Mouse (Mus musculus): Measurements from ENCODE around the gene Adipor2. TPM values are rescaled to one million over a fixed set of nuclear protein-coding genes. Genes with fewer than 3 reads are reported as not detected.
A peak's percentile ranks its signal among the peaks of the same experiment; 100 is the strongest.

Adipor2 gene
- polyA plus RNA-seq, 1 experiment from 2014 or later: 22.6 TPM

- no peak overlapping the region for H3K9ac ChIP-seq (ENCODE audit: low read depth, low read length)
- H3K9me3 ChIP-seq (replicated peaks; ENCODE audit: control insufficient read depth, low read length): no peaks in the 10 kb centered on the region
- peaks cover 3% of the 10 kb centered on the region; the same call in 1 of the 2 replicates for H3K4me1 ChIP-seq (ENCODE audit: control insufficient read depth, insufficient read depth, low read length)
- H3K4me3 ChIP-seq (ENCODE audit: low read depth, low read length): no peak overlapping the region
- H3K27ac ChIP-seq (ENCODE audit: low read depth, low read length): no peak overlapping the region
- 40% methylated on average over 11 of the region's 11 CpGs for WGBS (ENCODE audit: insufficient replicate concordance)
- ATAC-seq (replicated peaks; ENCODE audit: insufficient number of reproducible peaks, low FRiP score, low TSS enrichment): no peak
- no peaks in the 10 kb centered on the region for H3K27me3 ChIP-seq (ENCODE audit: control insufficient read depth, insufficient read depth, low read length)
- no peaks in the 10 kb centered on the region for H3K36me3 ChIP-seq (ENCODE audit: control insufficient read depth, insufficient read depth, low read length)
- no peak overlapping the region for H3K4me2 ChIP-seq
These were observed 79.2 kb downstream of the Adipor2 start for GRCm38 (mm10) chr6:119338121-119338912.

GRCm38 (mm10) chr6:119337287-119337686 is 80.2 kb downstream of the Adipor2 start:
- Histone ChIP-seq H3K9ac (ENCODE audit: low read depth, low read length) (no peak overlapping the region), H3K4me1 (ENCODE audit: control insufficient read depth, insufficient read depth, low read length) (peaks cover 3% of the 10 kb centered on the region; the same call in 1 of the 2 replicates), H3K36me3 (ENCODE audit: control insufficient read depth, insufficient read depth, low read length) (no peaks in the 10 kb centered on the region), H3K4me3 (ENCODE audit: low read depth, low read length) (no peak overlapping the region), H3K27me3 (ENCODE audit: control insufficient read depth, insufficient read depth, low read length) (peaks cover under 1% of the 10 kb centered on the region), H3K4me2 (no peak overlapping the region), H3K27ac (ENCODE audit: low read depth, low read length) (no peak overlapping the region), H3K9me3 (replicated peaks; ENCODE audit: control insufficient read depth, low read length) (no peaks in the 10 kb centered on the region)
- 73% methylated on average over 3 of the region's 3 CpGs for WGBS (ENCODE audit: insufficient replicate concordance)
- no peak for ATAC-seq (replicated peaks; ENCODE audit: insufficient number of reproducible peaks, low FRiP score, low TSS enrichment)

GRCm38 (mm10) chr6:119336124-119336523 is 81.4 kb downstream of the Adipor2 start:
- no peak for ATAC-seq (replicated peaks; ENCODE audit: insufficient number of reproducible peaks, low FRiP score, low TSS enrichment)

DNA sequence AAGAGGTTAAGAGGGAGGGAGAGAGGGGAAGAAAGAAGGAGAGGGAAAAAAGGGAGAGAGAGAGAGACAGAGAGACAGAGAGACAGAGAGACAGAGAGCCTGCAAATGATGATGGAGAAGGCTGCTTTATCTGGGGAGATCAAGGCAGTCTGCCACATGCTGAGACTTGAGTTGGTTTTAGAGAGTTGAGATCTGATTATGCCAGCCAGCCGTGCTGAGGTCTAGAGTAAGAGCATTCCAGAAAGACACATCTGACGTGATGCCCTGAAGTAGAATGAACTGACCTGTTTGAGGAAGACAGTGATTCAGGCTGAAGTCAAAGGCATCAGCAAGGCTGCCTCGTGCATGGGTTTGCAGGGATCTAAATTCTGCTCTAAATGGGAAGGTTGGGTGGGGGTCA is 83.7 kb downstream of the Adipor2 start:
- 19% methylated on average over 3 of the region's 3 CpGs for WGBS (ENCODE audit: insufficient replicate concordance)
- Histone ChIP-seq H3K4me2 (no peak overlapping the region), H3K36me3 (ENCODE audit: control insufficient read depth, insufficient read depth, low read length) (no peaks in the 10 kb centered on the region), H3K9me3 (replicated peaks; ENCODE audit: control insufficient read depth, low read length) (no peaks in the 10 kb centered on the region), H3K9ac (ENCODE audit: low read depth, low read length) (no peak overlapping the region), H3K4me1 (ENCODE audit: control insufficient read depth, insufficient read depth, low read length) (peaks cover 18% of the 10 kb centered on the region), H3K27ac (ENCODE audit: low read depth, low read length) (no peak overlapping the region), H3K4me3 (ENCODE audit: low read depth, low read length) (no peak overlapping the region), H3K27me3 (ENCODE audit: control insufficient read depth, insufficient read depth, low read length) (peaks cover 35% of the 10 kb centered on the region)
- no peak for ATAC-seq (replicated peaks; ENCODE audit: insufficient number of reproducible peaks, low FRiP score, low TSS enrichment)

More at GRCm38 (mm10) chr6:119336124-119336523, 81.4 kb downstream of the Adipor2 start:
- Histone ChIP-seq H3K4me3 (ENCODE audit: low read depth, low read length) (no peak overlapping the region), H3K27me3 (ENCODE audit: control insufficient read depth, insufficient read depth, low read length) (peaks cover 12% of the 10 kb centered on the region), H3K9ac (ENCODE audit: low read depth, low read length) (no peak overlapping the region), H3K4me1 (ENCODE audit: control insufficient read depth, insufficient read depth, low read length) (peaks cover 3% of the 10 kb centered on the region; the same call in 1 of the 2 replicates), H3K36me3 (ENCODE audit: control insufficient read depth, insufficient read depth, low read length) (no peaks in the 10 kb centered on the region), H3K9me3 (replicated peaks; ENCODE audit: control insufficient read depth, low read length) (no peaks in the 10 kb centered on the region), H3K27ac (ENCODE audit: low read depth, low read length) (no peak overlapping the region), H3K4me2 (no peak overlapping the region)
- WGBS (ENCODE audit: insufficient replicate concordance): 62% methylated on average over 7 of the region's 7 CpGs

DNA sequence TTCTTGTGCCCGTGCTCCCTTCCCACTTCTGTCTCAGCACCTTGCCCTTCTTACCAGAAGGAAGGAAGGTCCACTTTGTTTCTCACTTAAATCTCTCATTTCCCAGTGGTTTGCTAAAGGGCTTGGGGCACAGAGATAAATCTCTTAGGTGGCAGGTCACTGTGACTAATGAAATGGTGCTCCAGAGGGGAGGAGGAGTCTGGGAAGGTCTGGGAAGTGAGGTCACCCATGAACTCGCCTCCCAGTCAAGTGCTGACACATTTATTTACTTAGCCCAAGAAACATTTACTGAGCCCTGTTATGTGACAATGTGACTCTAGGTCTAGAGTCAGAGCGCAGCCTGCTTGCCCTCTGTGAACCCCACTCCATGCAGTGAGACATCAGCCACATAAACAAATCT is 84.3 kb downstream of the Adipor2 start:
- Histone ChIP-seq H3K36me3 (ENCODE audit: control insufficient read depth, insufficient read depth, low read length) (no peaks in the 10 kb centered on the region), H3K27ac (ENCODE audit: low read depth, low read length) (no peak overlapping the region), H3K4me2 (no peak overlapping the region), H3K4me1 (ENCODE audit: control insufficient read depth, insufficient read depth, low read length) (peaks cover 20% of the 10 kb centered on the region), H3K4me3 (ENCODE audit: low read depth, low read length) (no peak overlapping the region), H3K9ac (ENCODE audit: low read depth, low read length) (no peak overlapping the region), H3K27me3 (ENCODE audit: control insufficient read depth, insufficient read depth, low read length) (peaks cover 41% of the 10 kb centered on the region), H3K9me3 (replicated peaks; ENCODE audit: control insufficient read depth, low read length) (no peaks in the 10 kb centered on the region)
- 12% methylated on average over 3 of the region's 3 CpGs for WGBS (ENCODE audit: insufficient replicate concordance)
- ATAC-seq (replicated peaks; ENCODE audit: insufficient number of reproducible peaks, low FRiP score, low TSS enrichment): no peak

DNA sequence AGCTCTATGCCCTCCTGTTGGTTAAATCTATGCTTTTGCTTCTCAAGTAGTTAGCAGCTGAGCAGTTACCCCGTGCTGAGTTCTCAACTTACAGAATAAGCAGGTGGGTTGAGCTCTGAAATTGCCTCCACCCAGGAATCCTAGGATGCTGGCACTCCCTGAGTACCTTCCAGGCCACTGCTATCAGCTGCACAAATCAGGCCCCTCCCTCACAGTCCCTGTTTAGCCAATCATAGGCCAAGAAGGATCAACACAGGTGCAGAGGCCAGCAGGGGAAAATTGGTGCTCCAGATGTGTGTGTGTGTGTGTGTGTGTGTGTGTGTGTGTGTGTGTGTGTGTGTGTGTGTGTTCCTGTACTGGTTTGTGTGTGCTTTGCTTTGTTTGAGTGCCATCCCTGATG is 85.4 kb downstream of the Adipor2 start:
- Histone ChIP-seq H3K27ac (ENCODE audit: low read depth, low read length) (no peak overlapping the region), H3K9me3 (replicated peaks; ENCODE audit: control insufficient read depth, low read length) (no peaks in the 10 kb centered on the region), H3K4me3 (ENCODE audit: low read depth, low read length) (no peak overlapping the region), H3K36me3 (ENCODE audit: control insufficient read depth, insufficient read depth, low read length) (no peaks in the 10 kb centered on the region), H3K4me2 (no peak overlapping the region), H3K27me3 (ENCODE audit: control insufficient read depth, insufficient read depth, low read length) (peaks cover 51% of the 10 kb centered on the region), H3K9ac (ENCODE audit: low read depth, low read length) (no peak overlapping the region), H3K4me1 (ENCODE audit: control insufficient read depth, insufficient read depth, low read length) (peaks cover 20% of the 10 kb centered on the region)
- WGBS (ENCODE audit: insufficient replicate concordance): 10% methylated on average over 1 of the region's 1 CpGs
- ATAC-seq (replicated peaks; ENCODE audit: insufficient number of reproducible peaks, low FRiP score, low TSS enrichment): no peak

DNA sequence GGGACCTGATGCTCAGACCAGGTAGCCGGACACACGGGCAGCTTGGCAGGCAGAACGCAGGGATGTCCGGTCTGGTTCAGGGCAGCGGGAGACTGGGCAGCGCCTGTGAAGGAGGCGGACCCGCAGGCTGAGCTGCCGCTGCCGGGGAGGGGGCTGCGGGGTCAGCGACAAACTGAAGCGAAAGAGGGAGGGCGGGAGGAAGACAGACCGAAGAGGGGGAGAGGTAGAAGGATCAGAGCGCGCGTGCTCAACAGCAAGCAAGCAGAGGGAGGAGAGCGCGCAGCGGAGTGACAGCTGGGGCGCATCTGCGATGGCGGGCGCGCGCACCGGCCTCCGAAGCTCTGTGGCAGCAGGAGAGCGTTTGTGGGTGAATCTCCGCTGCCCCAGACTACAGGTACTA is 87.0 kb downstream of the Adipor2 start, which contains the start of gene Lrtm2:
Gene Lrtm2, minus strand, starts transcription at position 261 of the 400 bp plus-strand sequence.
- Histone ChIP-seq H3K36me3 (ENCODE audit: control insufficient read depth, insufficient read depth, low read length) (no peaks in the 10 kb centered on the region), H3K27ac (ENCODE audit: low read depth, low read length) (no peak within 1 kb of the TSS), H3K9ac (ENCODE audit: low read depth, low read length) (no peak within 1 kb of the TSS), H3K4me2 (peak within 1 kb of the TSS; percentile 66), H3K9me3 (replicated peaks; ENCODE audit: control insufficient read depth, low read length) (no peaks in the 10 kb centered on the region), H3K4me3 (ENCODE audit: low read depth, low read length) (peak within 1 kb of the TSS; percentile 42), H3K27me3 (ENCODE audit: control insufficient read depth, insufficient read depth, low read length) (peaks cover 67% of the 10 kb centered on the region), H3K4me1 (ENCODE audit: control insufficient read depth, insufficient read depth, low read length) (peaks cover 17% of the 10 kb centered on the region)
- ATAC-seq (replicated peaks; ENCODE audit: insufficient number of reproducible peaks, low FRiP score, low TSS enrichment): no peak
- 2% methylated on average over 31 of the region's 31 CpGs for WGBS (ENCODE audit: insufficient replicate concordance)

DNA sequence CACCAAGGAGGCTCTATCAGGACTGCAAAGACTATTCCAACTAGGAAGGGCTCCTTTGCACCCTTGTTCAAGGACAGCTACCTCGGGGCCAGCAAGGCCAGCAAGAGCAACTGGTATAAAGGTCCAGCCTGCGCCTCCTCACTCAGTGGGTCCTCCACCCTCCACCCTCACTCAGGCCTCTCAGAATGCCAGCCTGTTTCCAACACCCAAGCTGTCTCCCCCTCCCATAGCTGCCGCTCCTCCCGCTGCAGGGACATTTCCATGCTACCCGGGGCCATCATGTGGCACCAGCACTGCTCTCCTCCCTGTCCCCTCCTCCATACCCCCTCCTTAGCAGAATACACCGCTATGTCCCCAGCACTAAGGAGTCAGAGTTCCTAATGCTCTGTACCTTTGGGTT is 87.6 kb downstream of the Adipor2 start:
- Histone ChIP-seq H3K4me3 (ENCODE audit: low read depth, low read length) (no peak overlapping the region), H3K36me3 (ENCODE audit: control insufficient read depth, insufficient read depth, low read length) (no peaks in the 10 kb centered on the region), H3K4me2 (peak overlapping the region; percentile 66), H3K27me3 (ENCODE audit: control insufficient read depth, insufficient read depth, low read length) (peaks cover 72% of the 10 kb centered on the region), H3K4me1 (ENCODE audit: control insufficient read depth, insufficient read depth, low read length) (peaks cover 17% of the 10 kb centered on the region), H3K27ac (ENCODE audit: low read depth, low read length) (no peak overlapping the region), H3K9me3 (replicated peaks; ENCODE audit: control insufficient read depth, low read length) (no peaks in the 10 kb centered on the region), H3K9ac (ENCODE audit: low read depth, low read length) (no peak overlapping the region)
- ATAC-seq (replicated peaks; ENCODE audit: insufficient number of reproducible peaks, low FRiP score, low TSS enrichment): no peak
- 14% methylated on average over 6 of the region's 6 CpGs for WGBS (ENCODE audit: insufficient replicate concordance)
